Mouse (Mus musculus) cerebellum, adult 9-10 months (tissue): Measurements from ENCODE around the gene Pak6.

Source experiments
- DNase-seq: peaks from one replicate; pipeline ENCODE4 v3.0.0; 2022

The Pak6 gene

DNA sequence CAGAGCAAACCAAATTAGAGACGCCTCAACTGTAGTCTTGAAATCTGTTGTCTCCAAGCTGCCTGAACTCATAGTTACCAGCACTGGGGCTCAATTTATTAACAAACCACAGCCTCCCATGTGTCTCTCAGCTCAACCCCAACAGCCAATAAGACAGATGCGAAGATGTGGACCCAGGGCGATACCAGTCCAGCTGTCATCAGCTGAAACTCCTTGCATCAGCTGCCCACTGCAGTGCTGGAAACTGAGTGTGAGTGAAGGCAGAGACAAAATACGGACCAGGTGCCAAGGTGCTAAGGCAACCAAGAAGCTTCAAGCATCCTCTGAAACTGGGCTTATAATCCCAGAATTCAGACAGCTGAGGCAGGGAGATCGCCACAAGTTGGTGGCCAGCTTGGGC is 68.9 kb downstream of the Pak6 start:
- DNase-seq = no peak

DNA sequence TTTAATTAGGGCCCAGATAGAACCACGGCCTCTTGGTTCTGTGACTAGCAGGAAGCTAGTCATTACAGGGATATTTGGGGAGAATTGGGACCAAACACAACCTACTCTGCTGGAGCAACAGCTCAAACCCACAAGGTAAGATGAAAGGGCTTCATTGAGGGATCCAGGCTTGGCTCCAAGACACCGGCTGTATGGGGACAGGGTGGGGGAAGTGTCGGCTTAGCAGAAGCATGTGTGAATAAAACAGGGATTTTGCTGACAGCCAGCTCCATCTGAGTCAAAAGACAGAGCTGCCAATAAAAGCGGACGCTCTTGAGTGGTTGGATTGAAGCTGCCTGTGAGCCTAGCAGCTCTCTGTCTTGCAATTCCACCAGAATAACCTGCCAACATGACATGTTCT is 70.2 kb downstream of the Pak6 start:
- DNase-seq = no peak

DNA sequence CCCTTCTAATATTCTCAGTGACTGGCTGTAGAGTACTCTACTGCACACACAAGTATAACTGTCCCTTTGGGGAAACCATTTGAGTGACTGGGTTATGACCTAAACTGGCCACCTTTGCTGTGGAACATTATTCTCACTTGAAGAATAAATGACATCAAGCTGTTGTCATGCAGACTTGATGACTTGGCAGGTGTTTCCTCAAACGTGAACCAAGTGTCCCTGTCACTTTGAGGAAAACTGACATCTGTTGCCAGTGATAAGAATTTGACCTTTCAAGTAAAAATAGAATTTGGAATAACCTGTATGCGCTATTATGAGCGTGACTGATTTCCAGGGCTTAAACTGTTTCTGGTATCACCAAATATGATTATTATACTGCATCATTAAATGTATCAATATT is 77.2 kb downstream of the Pak6 start:
- no peak for DNase-seq

DNA sequence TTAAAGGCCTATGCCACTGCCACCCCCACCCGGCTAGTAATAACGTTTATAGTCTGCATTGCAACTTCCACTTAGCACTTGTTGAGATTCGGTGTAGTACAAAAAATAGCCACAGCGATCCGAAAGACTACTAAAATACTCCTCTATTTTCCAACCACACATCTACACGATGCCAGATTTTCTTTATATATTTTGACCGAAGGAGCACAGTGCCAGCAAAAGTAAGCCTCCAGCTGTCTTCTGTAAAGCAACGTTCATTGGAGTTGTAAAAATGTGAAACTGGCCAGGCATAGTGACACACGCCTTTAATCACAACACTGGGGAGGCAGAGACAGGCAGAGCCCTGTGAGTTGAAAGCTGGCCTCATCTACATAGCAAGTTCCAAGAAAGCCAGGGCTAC is 78.1 kb downstream of the Pak6 start:
- no peak for DNase-seq

DNA sequence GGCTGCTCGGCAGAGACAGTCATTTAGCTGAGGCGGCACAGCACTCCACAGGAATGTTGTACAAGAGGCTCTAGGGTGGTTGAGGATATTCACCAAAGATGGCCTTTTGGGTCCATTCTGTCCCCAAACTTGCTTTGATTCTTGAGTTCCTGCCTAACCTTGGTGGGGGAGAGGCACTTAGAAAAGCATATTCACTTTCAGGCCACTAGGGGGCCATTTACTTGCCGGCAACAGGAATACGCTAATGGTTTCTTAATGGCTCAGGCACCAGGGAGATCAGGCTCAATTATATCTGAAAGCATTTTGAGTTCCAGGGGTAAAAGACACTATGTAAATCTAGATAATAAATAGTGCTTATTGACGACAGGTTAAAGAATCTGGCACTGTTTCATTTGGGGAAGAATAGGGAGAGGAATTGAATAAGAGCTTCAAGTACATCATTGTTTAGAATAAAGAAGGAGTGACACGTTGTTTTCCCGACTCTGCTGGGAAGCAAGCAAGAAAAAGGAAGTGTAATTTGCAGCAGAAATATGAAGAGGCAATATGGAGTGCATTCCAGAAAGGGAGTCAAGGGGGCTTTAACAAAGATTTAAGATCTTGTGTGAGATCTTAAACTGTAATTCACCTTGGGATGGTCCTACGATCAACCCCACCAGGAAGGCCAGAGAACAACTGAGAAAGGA is 80.3 kb downstream of the Pak6 start:
- peak; percentile 83 for DNase-seq

DNA sequence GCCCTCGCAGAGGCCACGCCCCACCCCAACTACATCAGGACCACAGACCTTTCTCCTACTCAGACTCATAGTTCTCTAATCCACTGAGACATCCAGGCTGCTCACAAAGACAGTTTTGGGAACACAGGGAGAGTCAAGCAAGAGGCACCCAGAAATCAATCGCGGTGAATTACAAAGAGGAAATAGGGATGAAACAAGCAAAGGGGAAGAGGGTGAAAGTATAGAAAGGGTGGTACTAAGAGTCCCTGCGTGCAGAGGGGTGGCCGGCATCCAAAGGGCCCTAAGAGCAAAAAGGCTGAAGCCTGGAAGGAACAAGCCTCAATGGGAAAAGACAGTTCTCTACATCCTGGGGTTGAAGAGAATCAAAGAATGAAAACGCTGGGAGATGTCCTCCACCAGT is 81.5 kb downstream of the Pak6 start:
- peak; percentile 60 for DNase-seq

- DNase-seq = peak; percentile 93
Measured at GRCm38 (mm10) chr2:118745232-118745884, 82.3 kb downstream of the Pak6 start, which contains the start of gene Inafm2. Inafm2 (plus strand) TSS chr2:118745758.

GRCm38 (mm10) chr2:118745915-118746901 is 83.1 kb downstream of the Pak6 start:
- DNase-seq = peak; percentile 61

GRCm38 (mm10) chr2:118747301-118747960 is 84.3 kb downstream of the Pak6 start:
- DNase-seq = peak; percentile 64
